Mouse (Mus musculus) heart, embryonic 14.5 days (tissue): Measurements from ENCODE around the gene Cpz. TPM values are rescaled to one million over a fixed set of nuclear protein-coding genes. Genes with fewer than 3 reads are reported as not detected.
A peak's percentile ranks its signal among the peaks of the same experiment; 100 is the strongest.

Experiments used
- ATAC-seq: fragments of 200-750 bp; cut with Nextera tagmentation; 2 replicates; pipeline ENCODE4 v1.8.0; 2017; ENCODE audit warnings: low read depth, moderate TSS enrichment; ENCODE audit not compliant: insufficient number of reproducible peaks, insufficient read depth, low FRiP score
- H3K27ac ChIP-seq, 2 experiments: fragments of 200-500 bp in 1 of 2; fragments of 300-500 bp in 1 of 2; sonication (generic) in 1 of 2; replicated peaks in 1 of 2; 2 replicates each; pipeline ENCODE4 v1.5.1; 2012 to 2014; ENCODE audit warnings: low read depth in 2 of 2, low read length in 2 of 2, control low read depth in 1 of 2, mild to moderate bottlenecking in 1 of 2, mixed read lengths in 1 of 2; ENCODE audit not compliant: control insufficient read depth in 1 of 2, insufficient read depth in 1 of 2
- H3K27me3 ChIP-seq: fragments of 300-500 bp; sonication (generic); 2 replicates; pipeline ENCODE4 v1.6.1; 2014; ENCODE audit warnings: mild to moderate bottlenecking, low read length, control low read depth; ENCODE audit not compliant: control insufficient read depth, insufficient read depth
- H3K36me3 ChIP-seq: fragments of 300-500 bp; sonication (generic); 2 replicates; pipeline ENCODE4 v1.6.1; 2014; ENCODE audit warnings: mild to moderate bottlenecking, control low read depth, low read length, mixed read lengths; ENCODE audit not compliant: control insufficient read depth, insufficient read depth
- H3K4me1 ChIP-seq, 2 experiments: fragments of 200-500 bp in 1 of 2; fragments of 300-500 bp in 1 of 2; sonication (generic) in 1 of 2; 2 replicates each; pipeline ENCODE4 v1.6.1; 2012 to 2014; ENCODE audit warnings: low read length in 2 of 2, control low read depth in 1 of 2, mixed read lengths in 1 of 2; ENCODE audit not compliant: control insufficient read depth in 2 of 2, insufficient read depth in 2 of 2
- H3K4me2 ChIP-seq: fragments of 300-500 bp; sonication (generic); 2 replicates; pipeline ENCODE4 v1.6.1; 2014; ENCODE audit warnings: mild to moderate bottlenecking, low read length
- H3K4me3 ChIP-seq, 2 experiments: fragments of 200-500 bp in 1 of 2; fragments of 300-500 bp in 1 of 2; sonication (generic) in 1 of 2; 2 replicates each; pipeline ENCODE4 v1.5.1; 2012 to 2014; ENCODE audit warnings: low read length in 2 of 2, mild to moderate bottlenecking in 2 of 2, control low read depth in 1 of 2, low read depth in 1 of 2, moderate library complexity in 1 of 2; ENCODE audit not compliant: control insufficient read depth in 1 of 2, insufficient read depth in 1 of 2
- H3K9ac ChIP-seq: fragments of 300-500 bp; sonication (generic); 2 replicates; pipeline ENCODE4 v1.6.1; 2014; ENCODE audit warnings: mild to moderate bottlenecking, low read length
- H3K9me3 ChIP-seq: fragments of 300-500 bp; sonication (generic); 2 replicates; pipeline ENCODE4 v1.6.1; 2016; ENCODE audit warnings: low read length, control low read depth; ENCODE audit not compliant: control insufficient read depth
- WGBS: fragments of 180-500 bp; shearing (Covaris S2); extraction: QIAGEN DNeasy Blood & Tissue Kit; methylation state at CpG from one replicate; pipeline ENCODE4 v1.1.7; 2014; 5-methylcytosine and 5-hydroxymethylcytosine counted together
- polyA plus RNA-seq: library from polyadenylated mRNA; unstranded; fragments of >200 nt; fragmentation: Nextera tagmentation; extraction: Ambion mirVana; gene quantifications from 2 replicates; pipeline ENCODE4 v1.2.1, GENCODE M21; 2014

The Cpz gene
- polyA plus RNA-seq, result 7.1 and 8.1 TPM in 2 replicates

DNA sequence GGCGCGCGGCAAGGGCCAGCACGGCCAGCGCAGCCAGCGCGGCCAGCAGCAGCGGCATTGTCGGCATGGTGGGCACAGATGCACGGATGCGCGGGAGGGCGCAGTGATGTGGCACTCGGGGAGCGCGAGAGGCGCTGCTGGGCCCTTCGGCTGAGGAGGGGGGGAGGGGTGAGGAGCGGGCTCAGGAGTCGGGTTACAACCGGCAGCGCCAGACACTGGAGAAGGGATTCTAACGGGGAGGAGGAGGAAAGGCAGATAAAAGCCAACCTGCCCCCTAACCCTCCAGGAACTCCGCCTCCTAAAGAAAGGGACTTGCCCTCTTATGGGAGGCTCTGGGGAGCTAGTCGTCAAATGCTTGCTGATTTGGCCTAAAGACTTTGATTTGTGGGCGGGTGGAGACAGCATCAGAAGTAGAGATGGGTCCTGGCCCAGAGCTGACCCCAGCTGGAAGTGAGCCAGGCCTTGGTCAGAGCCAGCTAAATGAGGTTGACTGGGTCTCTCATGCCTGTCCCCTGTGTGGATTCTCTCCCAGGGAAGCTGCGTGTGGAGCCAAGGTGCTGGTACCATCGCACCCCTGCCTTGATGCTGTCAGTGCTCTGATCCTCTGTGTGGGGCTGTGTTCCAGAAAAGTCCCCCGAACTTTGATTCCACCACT is at the start of gene Cpz:
Gene Cpz (minus strand): TSS at position 230 of the 655 bp plus-strand sequence.
- no peaks in the 10 kb centered on the region for H3K36me3 ChIP-seq
- peak; percentile 54 for ATAC-seq
- peaks cover 8 to 15% of the 10 kb centered on the region in 2 experiments for H3K4me1 ChIP-seq
- 2% methylated on average over 29 of the region's 29 CpGs for WGBS
- no peak within 1 kb of the TSS for H3K27ac ChIP-seq
- peak within 1 kb of the TSS; percentile 57 for H3K9ac ChIP-seq
- peak within 1 kb of the TSS; percentile 62 for H3K4me2 ChIP-seq
- H3K27me3 ChIP-seq, result peaks cover 52% of the 10 kb centered on the region
- H3K9me3 ChIP-seq, result no peaks in the 10 kb centered on the region
- H3K4me3 ChIP-seq, result peak within 1 kb of the TSS; percentile 27 to 32

DNA sequence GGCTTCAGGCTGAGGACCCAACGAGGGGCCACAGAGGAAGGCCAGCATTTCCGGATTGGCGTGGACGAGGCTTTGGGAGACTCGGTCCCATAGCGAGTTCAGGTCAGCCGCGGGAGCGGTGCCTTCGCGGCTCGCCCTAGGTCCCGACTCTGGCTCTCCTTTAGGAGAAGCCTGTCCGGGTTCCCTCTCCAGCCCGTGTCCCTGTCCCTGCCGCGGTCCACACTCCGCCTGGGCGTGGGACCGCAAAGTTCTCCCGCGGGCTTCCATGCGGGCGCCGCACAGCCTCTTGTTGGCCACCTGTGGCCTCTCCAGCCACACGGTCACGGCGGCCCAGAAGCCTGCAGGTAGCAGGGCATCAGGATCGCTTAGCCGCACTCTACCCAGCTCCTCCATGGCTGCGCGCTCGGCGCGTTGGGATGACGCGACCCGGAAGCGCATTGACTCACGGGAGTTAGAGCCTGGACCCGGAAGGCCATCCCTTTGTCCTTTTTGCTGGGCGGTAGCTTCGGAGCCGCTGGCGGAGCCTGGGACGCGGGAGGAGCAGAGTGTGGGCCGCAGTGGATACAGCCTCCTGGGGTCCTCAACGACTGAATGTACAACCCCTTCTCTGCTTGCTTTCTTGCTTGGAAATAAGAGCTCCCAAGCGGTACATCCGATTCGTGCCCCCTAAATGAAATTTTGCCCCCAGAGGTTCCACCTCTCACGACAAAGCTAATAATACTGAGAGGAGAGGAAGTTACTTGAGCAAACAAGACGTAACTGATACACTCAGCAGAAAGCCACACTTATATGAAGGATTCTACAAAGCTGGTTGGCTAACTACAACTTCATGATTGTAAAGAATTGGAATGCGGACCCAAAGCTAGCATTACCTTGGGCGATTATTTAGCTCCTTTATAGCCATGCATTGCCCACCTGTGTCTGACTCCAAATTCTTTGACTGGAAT is 49.4 kb upstream of the Cpz start, which contains the start of gene Trmt44:
Gene Trmt44 (minus strand): TSS at position 418 of the 947 bp plus-strand sequence.
- Histone ChIP-seq H3K27ac (peak within 1 kb of the TSS; percentile 76 to 80), H3K36me3 (peaks cover 39% of the 10 kb centered on the region), H3K9me3 (no peaks in the 10 kb centered on the region), H3K9ac (peak within 1 kb of the TSS; percentile 87), H3K4me3 (peak within 1 kb of the TSS; percentile 91), H3K27me3 (no peaks in the 10 kb centered on the region), H3K4me1 (peaks cover 4 to 11% of the 10 kb centered on the region in 2 experiments), H3K4me2 (peak within 1 kb of the TSS; percentile 87)
- ATAC-seq, result peak; percentile 90
- 4% methylated on average over 56 of the region's 56 CpGs for WGBS

DNA sequence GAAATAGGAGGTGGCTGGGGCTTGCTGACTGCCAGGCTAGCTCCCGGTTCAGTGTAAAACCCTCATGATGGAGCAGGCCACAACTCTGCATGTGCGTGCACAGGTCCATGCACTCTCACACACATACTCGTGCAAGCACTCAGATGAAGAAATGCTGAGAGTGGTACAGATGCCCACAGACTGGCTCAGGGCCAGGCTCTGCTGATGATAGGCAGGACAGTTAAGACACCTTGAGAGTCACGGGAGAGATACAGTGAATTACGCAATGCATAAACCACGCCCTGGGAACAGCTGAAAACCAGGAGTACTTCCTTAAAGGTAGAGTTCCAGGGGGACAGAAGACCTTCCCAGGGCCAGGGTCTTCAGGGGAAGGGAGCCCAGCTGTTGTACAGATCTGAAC is 46.0 kb upstream of the Cpz start:
- Histone ChIP-seq H3K4me1 (peaks cover 4 to 11% of the 10 kb centered on the region in 2 experiments), H3K36me3 (peaks cover 73% of the 10 kb centered on the region), H3K4me3 (no peak overlapping the region), H3K27ac (no peak overlapping the region), H3K4me2 (no peak overlapping the region), H3K9ac (no peak overlapping the region), H3K9me3 (no peaks in the 10 kb centered on the region), H3K27me3 (no peaks in the 10 kb centered on the region)
- no peak for ATAC-seq
- 81% methylated on average over 6 of the region's 6 CpGs for WGBS

DNA sequence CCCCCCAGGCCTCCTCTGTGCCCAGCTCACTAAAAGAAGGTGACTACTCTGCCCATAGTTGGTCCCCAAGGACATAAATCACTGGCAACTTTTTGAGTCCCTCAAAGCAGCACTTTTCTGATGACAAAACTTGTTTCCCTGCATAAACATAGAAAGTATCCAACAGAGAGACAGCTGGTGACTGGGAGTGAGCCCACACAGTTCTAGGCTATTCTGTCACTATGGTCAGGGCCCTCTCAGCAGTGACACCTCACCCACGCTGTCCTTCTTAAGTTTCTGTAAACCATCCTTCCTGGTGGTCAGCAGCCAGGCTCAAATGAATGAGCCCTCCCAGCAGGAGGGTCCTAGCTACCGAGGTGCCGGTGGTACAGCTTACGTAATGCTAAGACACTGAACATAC is 41.1 kb upstream of the Cpz start:
- ATAC-seq, result no peak
- H3K27me3 ChIP-seq, result no peaks in the 10 kb centered on the region
- no peaks in the 10 kb centered on the region for H3K9me3 ChIP-seq
- H3K4me3 ChIP-seq, result no peak overlapping the region
- peaks cover 100% of the 10 kb centered on the region for H3K36me3 ChIP-seq
- H3K4me2 ChIP-seq, result no peak overlapping the region
- no peak overlapping the region for H3K9ac ChIP-seq
- 91% methylated on average over 4 of the region's 4 CpGs for WGBS
- no peak overlapping the region for H3K27ac ChIP-seq
- peaks cover 11 to 14% of the 10 kb centered on the region in 2 experiments for H3K4me1 ChIP-seq

DNA sequence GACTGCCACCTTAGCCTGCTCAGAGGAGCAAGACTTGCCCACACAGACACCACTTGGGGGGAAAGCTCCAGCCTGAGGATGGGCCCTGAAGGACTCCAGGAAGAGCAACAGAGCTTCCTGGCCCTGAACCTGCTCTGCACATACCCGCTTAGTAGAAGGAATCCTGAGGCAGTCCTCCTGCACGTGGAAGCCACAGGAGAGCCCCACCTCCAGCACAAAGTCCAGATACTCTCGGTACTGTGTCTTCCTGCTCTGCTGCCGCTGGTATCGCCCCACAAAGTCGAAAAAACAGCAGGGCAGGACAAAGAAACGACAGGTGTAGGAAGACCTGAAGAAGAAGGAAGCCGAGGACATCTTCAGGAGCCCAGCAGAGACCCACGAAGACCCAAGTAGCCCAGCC is 39.7 kb upstream of the Cpz start:
- H3K27me3 ChIP-seq, result no peaks in the 10 kb centered on the region
- 89% methylated on average over 9 of the region's 9 CpGs for WGBS

DNA sequence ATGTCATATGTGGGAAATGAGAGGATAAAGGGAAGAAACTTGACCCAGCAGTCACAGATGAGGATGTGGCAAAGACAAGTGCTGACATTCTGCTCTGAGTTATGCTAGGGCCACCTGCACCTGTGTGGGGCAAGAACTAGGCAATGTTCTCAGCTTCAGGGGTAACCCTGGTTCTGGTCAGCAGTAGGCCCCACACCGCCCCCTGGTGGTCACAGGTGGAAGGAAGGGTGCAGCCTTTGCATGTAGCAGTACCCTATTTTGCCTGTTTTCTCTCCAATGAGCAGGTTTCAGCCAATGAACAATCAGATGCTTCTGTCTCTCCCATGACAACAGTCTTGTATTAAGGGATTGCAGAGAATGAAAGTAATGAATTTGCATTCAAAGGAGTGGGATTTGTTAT is 38.0 kb upstream of the Cpz start:
- WGBS, result 0% methylated on average over 1 of the region's 1 CpGs
- ATAC-seq, result no peak

More for the DNA sequence above, 39.7 kb upstream of the Cpz start:
- Histone ChIP-seq H3K27ac (no peak overlapping the region), H3K4me2 (no peak overlapping the region), H3K9me3 (no peaks in the 10 kb centered on the region), H3K36me3 (peaks cover 96% of the 10 kb centered on the region), H3K4me1 (peaks cover 12 to 16% of the 10 kb centered on the region in 2 experiments), H3K9ac (no peak overlapping the region), H3K4me3 (no peak overlapping the region)
- ATAC-seq, result no peak

DNA sequence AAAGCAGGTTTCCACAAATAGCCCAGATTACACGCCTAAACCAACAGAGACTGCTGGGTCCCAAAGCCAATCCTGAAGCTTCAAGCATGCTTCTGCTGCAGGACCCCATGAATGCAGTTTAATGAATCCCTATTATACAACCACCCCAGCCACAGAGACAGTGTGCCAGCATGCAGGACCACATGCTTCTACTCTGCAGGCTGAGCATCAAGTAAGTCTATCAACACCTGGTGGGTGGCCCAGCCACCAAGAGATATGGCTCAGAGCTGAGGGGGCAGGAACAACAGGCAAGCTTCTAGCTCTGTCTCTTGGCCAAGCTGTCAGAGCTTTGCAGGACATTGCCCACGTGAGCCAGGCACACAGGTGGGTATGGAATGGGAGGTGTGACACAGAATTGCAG is 37.1 kb upstream of the Cpz start:
- H3K27me3 ChIP-seq, result no peaks in the 10 kb centered on the region
- H3K4me1 ChIP-seq, result peaks cover 37 to 42% of the 10 kb centered on the region in 2 experiments
- whole genome bisulfite sequencing, result 38% methylated on average over 2 of the region's 2 CpGs
- no peak for ATAC-seq
- H3K9ac ChIP-seq, result no peak overlapping the region
- peaks cover 81% of the 10 kb centered on the region for H3K36me3 ChIP-seq
- H3K27ac ChIP-seq, result peak overlapping the region in 1 of 2 experiments; percentile 48; a peak in 2 of 4 replicates
- no peak overlapping the region for H3K4me3 ChIP-seq
- no peaks in the 10 kb centered on the region for H3K9me3 ChIP-seq
- H3K4me2 ChIP-seq, result no peak overlapping the region

More for the DNA sequence above, 38.0 kb upstream of the Cpz start:
- Histone ChIP-seq H3K9me3 (no peaks in the 10 kb centered on the region), H3K4me2 (no peak overlapping the region), H3K27ac (no peak overlapping the region), H3K27me3 (no peaks in the 10 kb centered on the region), H3K4me3 (no peak overlapping the region), H3K9ac (no peak overlapping the region), H3K36me3 (peaks cover 83% of the 10 kb centered on the region), H3K4me1 (peaks cover 28 to 34% of the 10 kb centered on the region in 2 experiments)
